Mouse (Mus musculus): Measurements from ENCODE around the gene Gria1. TPM values are rescaled to one million over a fixed set of nuclear protein-coding genes. Genes with fewer than 3 reads are reported as not detected.

The Gria1 gene
- polyA plus RNA-seq (2015; fragmentation: Nextera tagmentation; extraction: Ambion mirVana), result 3.3 and 3.9 TPM in 2 replicates

DNA sequence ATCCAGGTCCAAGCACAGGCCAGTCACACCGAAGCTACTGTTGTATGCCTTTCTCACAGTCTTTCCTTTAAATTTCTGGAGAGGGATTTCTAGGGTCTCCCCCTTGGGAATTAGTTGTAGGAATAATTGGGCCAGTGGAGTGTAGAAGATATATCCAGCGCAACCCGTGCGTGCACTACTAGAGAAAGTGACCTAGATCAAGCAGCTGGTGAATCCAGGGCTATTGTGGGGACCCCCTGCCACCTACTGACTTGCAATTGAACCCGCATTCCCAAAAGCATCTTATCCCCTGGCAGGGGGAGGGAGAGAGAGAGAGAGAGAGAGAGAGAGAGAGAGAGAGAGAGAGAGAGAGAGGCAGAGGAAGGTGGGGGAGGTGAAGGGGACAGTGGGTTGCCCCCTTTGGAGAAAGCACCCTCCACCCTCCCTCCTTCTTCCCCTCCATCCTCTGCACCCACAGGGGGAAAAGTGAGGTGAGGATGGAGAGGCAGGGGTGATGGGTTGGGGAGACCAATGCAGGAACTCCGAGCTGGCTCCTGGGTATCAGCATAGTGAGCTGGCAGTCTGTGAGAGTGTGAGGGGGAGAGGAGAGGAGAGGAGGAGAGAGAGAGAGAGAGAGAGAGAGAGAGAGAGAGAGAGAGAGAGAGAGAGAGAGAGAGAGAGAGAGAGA, at the start of gene Gria1:
Gene Gria1, plus strand, starts transcription at position 364 of the 667 bp plus-strand sequence.
- Histone ChIP-seq H3K4me3 (peak within 1 kb of the TSS; percentile 50), H3K9me3 (no peaks in the 10 kb centered on the region), H3K4me2 (peak within 1 kb of the TSS; percentile 71), H3K4me1 (peaks cover 40% of the 10 kb centered on the region), H3K27ac (replicated peaks) (no peak within 1 kb of the TSS), H3K27me3 (replicated peaks) (peaks cover 17% of the 10 kb centered on the region; the same call in 1 of the 2 replicates), H3K36me3 (no peaks in the 10 kb centered on the region), H3K9ac (peak within 1 kb of the TSS; percentile 75)
- 52% methylated on average over 6 of the region's 6 CpGs for WGBS
- ATAC-seq (ENCODE audit: extremely low read depth, insufficient number of reproducible peaks, low FRiP score, low TSS enrichment), result no peak

DNA sequence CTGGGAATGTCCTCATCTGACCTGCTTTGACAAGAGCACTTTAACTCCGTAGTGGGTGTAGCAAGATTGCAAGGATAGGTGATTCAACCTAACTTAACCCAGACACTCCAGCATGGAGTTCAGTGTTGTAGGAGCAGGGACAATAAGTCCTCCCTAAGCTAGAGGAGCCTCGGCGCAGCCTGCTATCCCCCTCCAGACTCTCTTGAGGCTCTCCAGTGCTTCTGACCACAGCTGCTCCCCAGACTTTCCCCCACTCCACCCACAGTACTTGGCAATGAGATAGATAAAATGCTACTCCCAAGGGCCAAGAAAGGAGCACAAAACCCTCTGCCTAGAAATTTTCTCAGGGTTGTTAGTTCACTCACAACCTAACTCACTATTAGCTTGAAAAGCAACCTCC, 49.4 kb upstream of the Gria1 start:
- Histone ChIP-seq H3K4me2 (no peak overlapping the region), H3K36me3 (no peaks in the 10 kb centered on the region), H3K9me3 (0 out of 2 replicates have a peak, but pooled peaks cover 5% of the 10 kb centered on the region), H3K4me1 (no peaks in the 10 kb centered on the region), H3K9ac (no peak overlapping the region), H3K27me3 (replicated peaks) (0 out of 2 replicates have a peak, but pooled peaks cover 5% of the 10 kb centered on the region), H3K4me3 (no peak overlapping the region), H3K27ac (replicated peaks) (no peak overlapping the region)
- 80% methylated on average over 3 of the region's 3 CpGs for WGBS
- ATAC-seq (ENCODE audit: extremely low read depth, insufficient number of reproducible peaks, low FRiP score, low TSS enrichment), result no peak

DNA sequence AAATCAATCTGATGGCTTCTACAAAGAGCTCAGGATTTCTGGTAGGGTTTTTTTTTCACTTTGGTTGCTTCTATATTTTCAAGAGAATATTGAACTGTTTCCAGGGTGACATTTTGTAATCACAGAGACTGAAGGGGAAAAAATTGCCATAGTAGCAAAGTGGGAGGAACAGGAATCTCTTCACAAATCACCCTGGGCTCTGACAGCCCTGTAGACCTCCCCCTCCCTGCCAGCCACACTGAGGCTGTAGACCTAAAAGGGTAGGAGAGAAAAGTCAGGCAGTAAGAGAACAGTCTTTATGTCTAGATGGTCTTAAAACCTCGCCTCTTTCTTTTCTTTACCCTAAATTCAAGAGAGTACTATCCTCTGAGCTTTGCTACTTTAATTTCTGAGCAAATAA, 38.4 kb upstream of the Gria1 start:
- 57% methylated on average over 1 of the region's 1 CpGs for WGBS
- Histone ChIP-seq H3K4me3 (no peak overlapping the region), H3K9me3 (0 out of 2 replicates have a peak, but pooled peaks cover 5% of the 10 kb centered on the region), H3K4me2 (no peak overlapping the region), H3K27me3 (replicated peaks) (no peaks in the 10 kb centered on the region), H3K9ac (no peak overlapping the region), H3K36me3 (no peaks in the 10 kb centered on the region), H3K4me1 (0 out of 2 replicates have a peak, but pooled peaks cover 5% of the 10 kb centered on the region), H3K27ac (replicated peaks) (no peak overlapping the region)
- ATAC-seq (ENCODE audit: extremely low read depth, insufficient number of reproducible peaks, low FRiP score, low TSS enrichment), result no peak

DNA sequence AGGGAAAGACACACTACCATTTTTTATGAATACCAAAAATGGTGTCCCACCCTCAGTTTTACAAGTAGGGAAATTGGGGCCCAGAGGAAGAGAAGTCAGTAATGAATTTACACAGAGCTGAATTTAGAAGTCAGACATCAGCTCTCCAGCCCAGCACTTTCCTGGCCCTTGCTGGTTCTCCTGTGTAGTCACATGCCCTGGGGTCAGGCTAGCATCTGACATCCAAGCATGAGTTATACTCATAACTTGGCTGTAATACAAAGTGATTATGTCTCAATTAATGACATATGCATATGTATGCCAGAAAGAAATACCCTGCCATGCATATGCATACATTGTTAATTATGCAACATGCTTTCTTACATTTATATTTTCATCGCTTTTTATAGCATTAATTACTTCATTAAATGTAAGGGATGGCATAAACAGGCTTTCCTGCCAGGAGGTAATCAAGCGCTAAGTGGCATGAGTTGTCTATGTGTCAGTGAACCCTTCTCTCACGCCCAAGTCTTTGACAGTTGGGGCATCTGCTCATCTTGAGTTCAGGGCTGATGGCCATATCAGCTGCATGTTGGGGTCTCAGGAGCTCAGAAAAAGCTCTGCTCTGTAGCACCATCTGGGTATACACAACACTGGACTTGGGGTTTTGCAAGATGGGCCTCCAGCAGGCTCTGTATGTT, 26.7 kb upstream of the Gria1 start:
- Histone ChIP-seq H3K9me3 (peaks cover 8% of the 10 kb centered on the region), H3K36me3 (no peaks in the 10 kb centered on the region), H3K4me1 (no peaks in the 10 kb centered on the region), H3K4me3 (no peak overlapping the region), H3K27ac (replicated peaks) (no peak overlapping the region), H3K4me2 (no peak overlapping the region), H3K27me3 (replicated peaks) (no peaks in the 10 kb centered on the region), H3K9ac (no peak overlapping the region)
- WGBS, result 84% methylated on average over 3 of the region's 3 CpGs
- ATAC-seq (ENCODE audit: extremely low read depth, insufficient number of reproducible peaks, low FRiP score, low TSS enrichment), result no peak

DNA sequence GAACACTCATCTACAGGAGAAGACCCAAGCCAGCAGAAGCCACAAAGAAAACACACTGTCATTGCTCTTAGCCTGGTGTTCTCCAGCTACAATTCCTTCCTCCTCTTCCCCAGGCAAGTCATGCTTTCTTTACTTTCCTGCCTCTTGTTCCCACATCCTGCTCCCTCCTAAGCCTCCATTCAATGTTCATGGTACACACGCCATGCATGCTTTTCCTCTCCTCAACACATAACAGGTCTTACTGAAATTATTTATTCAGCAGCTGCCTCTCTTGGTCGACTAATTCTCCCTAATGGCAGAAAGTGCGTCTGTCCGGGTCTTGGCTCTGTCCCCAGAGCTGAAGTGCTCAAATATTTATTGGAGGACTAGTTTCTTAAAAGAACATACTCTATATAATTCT, 25.7 kb upstream of the Gria1 start:
- no peaks in the 10 kb centered on the region for H3K9me3 ChIP-seq
- ATAC-seq (ENCODE audit: extremely low read depth, insufficient number of reproducible peaks, low FRiP score, low TSS enrichment), result no peak
- no peaks in the 10 kb centered on the region for H3K4me1 ChIP-seq
- no peak overlapping the region for H3K4me2 ChIP-seq
- no peaks in the 10 kb centered on the region for H3K27me3 ChIP-seq (replicated peaks)
- WGBS, result 62% methylated on average over 4 of the region's 4 CpGs
- no peak overlapping the region for H3K27ac ChIP-seq (replicated peaks)
- no peaks in the 10 kb centered on the region for H3K36me3 ChIP-seq
- H3K9ac ChIP-seq, result no peak overlapping the region
- H3K4me3 ChIP-seq, result no peak overlapping the region

DNA sequence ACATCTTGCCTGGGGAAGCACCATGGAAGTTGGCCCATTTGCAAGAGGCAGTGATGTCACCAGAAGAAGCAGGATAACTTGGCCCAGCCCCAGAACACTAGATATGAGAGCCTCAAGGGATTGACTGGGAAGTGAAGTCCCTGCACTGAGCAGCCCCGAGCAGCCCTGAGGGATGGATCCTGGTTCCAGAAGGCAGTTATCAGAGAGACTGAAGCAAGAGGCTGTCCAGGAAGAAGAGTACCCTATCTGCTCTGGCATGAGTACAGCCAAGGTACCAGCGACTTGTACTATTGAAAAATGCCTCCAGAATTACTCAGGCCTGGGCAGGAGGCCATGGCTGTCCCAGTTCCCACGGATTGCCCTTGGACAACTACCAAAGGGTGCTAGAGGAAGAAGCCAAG, 11.6 kb upstream of the Gria1 start:
- Histone ChIP-seq H3K4me1 (peaks cover 12% of the 10 kb centered on the region), H3K27ac (replicated peaks) (no peak overlapping the region), H3K9me3 (no peaks in the 10 kb centered on the region), H3K27me3 (replicated peaks) (no peaks in the 10 kb centered on the region), H3K9ac (no peak overlapping the region), H3K4me2 (no peak overlapping the region), H3K4me3 (no peak overlapping the region), H3K36me3 (no peaks in the 10 kb centered on the region)
- no peak for ATAC-seq (ENCODE audit: extremely low read depth, insufficient number of reproducible peaks, low FRiP score, low TSS enrichment)
- WGBS, result 36% methylated on average over 3 of the region's 3 CpGs

DNA sequence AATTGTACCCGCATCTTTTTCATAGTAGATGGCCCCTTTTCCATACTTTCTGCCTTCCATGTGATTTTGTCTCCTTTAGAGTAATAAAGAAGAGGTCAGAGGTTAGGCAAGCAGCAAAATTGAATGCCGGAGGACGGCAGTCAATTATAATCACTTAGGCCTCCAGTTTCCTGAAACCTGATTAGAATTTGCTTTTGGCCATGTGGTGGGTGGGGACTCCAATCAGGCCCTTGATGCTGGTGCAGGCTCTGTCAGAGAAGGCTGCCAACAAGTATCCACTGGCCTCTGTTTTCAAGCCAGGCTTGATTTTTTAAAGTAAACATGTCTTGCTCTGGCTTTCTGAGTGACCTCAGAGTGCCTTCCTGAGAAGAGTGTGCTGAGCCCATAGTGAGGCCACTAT, 6.6 kb upstream of the Gria1 start:
- Histone ChIP-seq H3K4me2 (no peak overlapping the region), H3K4me1 (peaks cover 51% of the 10 kb centered on the region), H3K4me3 (no peak overlapping the region), H3K9me3 (no peaks in the 10 kb centered on the region), H3K27me3 (replicated peaks) (no peaks in the 10 kb centered on the region), H3K9ac (no peak overlapping the region), H3K27ac (replicated peaks) (peak overlapping the region; percentile 50; the same call in 1 of the 2 replicates), H3K36me3 (no peaks in the 10 kb centered on the region)
- ATAC-seq (ENCODE audit: extremely low read depth, insufficient number of reproducible peaks, low FRiP score, low TSS enrichment), result no peak
- 49% methylated on average over 3 of the region's 3 CpGs for WGBS

DNA sequence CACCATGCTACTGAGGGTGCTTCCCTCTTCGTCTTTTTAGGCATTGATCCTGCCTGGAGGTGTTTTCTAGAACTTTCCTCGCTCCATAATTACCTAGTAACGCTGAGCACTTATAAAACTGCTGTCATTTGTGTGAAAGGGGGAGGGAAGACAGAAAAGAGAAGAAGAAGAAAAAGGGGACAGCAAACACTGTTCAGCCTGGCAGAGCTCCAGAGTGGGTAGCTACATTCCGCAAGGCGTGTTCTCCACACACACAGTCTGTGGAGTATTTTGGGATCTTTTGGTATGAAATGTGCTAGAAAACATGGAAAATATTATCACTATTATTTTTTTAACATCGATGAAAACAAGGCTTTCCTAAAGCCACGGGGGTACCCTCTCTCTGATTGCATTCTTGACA, 5.8 kb upstream of the Gria1 start:
- Histone ChIP-seq H3K9ac (no peak overlapping the region), H3K4me3 (no peak overlapping the region), H3K4me2 (no peak overlapping the region), H3K27me3 (replicated peaks) (0 out of 2 replicates have a peak, but pooled peaks cover 3% of the 10 kb centered on the region), H3K27ac (replicated peaks) (peak overlapping the region; percentile 50; the same call in 1 of the 2 replicates), H3K36me3 (no peaks in the 10 kb centered on the region), H3K9me3 (no peaks in the 10 kb centered on the region), H3K4me1 (peaks cover 47% of the 10 kb centered on the region)
- WGBS, result 58% methylated on average over 7 of the region's 7 CpGs
- no peak for ATAC-seq (ENCODE audit: extremely low read depth, insufficient number of reproducible peaks, low FRiP score, low TSS enrichment)

DNA sequence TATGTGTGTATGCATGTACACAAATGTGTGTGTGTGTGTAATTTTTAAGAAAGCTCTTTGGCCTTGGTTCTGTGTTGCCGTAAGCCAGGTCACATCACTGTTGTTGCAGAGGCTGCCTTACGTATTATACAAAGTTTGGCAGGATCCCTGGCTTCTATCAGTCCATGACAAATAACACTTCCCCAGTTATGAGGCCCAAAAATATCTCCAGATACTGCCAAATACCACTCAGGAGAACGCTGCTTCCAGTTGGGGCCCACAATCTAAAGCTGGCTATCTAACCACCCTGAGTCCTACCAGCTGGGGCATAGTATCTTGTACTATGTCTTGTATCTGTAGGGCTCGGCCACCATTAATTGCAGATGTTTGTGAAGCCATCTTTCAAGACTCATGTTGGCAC, 3.4 kb upstream of the Gria1 start:
- Histone ChIP-seq H3K4me2 (peak overlapping the region; percentile 29; the same call in 1 of the 2 replicates), H3K27me3 (replicated peaks) (peaks cover 17% of the 10 kb centered on the region; the same call in 1 of the 2 replicates), H3K9me3 (no peaks in the 10 kb centered on the region), H3K4me1 (peaks cover 58% of the 10 kb centered on the region), H3K36me3 (no peaks in the 10 kb centered on the region), H3K9ac (no peak overlapping the region), H3K27ac (replicated peaks) (peak overlapping the region; percentile 66), H3K4me3 (no peak overlapping the region)
- WGBS, result 28% methylated on average over 4 of the region's 4 CpGs
- no peak for ATAC-seq (ENCODE audit: extremely low read depth, insufficient number of reproducible peaks, low FRiP score, low TSS enrichment)

DNA sequence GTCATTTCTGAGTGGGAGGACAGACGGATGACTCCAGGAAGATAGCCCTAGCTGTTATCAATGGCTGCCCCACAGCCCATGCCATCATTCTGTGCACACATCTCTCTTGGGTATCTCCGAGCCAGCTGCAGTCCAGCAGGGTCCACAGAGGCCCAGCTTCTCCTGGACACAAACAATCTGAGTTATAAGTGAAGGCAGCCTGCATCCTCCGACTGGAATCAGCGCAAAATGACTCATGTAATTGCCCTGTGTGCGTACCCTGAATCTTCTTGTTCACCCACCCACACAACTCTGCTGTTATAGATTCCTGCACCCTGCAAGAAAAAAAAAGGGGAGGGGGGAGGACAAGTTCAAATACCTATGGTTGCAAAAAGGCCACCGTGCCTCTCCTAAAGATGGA, 576 bp upstream of the Gria1 start:
- no peak overlapping the region for H3K27ac ChIP-seq (replicated peaks)
- no peak for ATAC-seq (ENCODE audit: extremely low read depth, insufficient number of reproducible peaks, low FRiP score, low TSS enrichment)
- H3K9me3 ChIP-seq, result no peaks in the 10 kb centered on the region
- peaks cover 17% of the 10 kb centered on the region; the same call in 1 of the 2 replicates for H3K27me3 ChIP-seq (replicated peaks)
- H3K9ac ChIP-seq, result no peak overlapping the region
- H3K4me3 ChIP-seq, result no peak overlapping the region
- peaks cover 46% of the 10 kb centered on the region for H3K4me1 ChIP-seq
- 78% methylated on average over 6 of the region's 6 CpGs for WGBS
- H3K4me2 ChIP-seq, result no peak overlapping the region
- H3K36me3 ChIP-seq, result no peaks in the 10 kb centered on the region

DNA sequence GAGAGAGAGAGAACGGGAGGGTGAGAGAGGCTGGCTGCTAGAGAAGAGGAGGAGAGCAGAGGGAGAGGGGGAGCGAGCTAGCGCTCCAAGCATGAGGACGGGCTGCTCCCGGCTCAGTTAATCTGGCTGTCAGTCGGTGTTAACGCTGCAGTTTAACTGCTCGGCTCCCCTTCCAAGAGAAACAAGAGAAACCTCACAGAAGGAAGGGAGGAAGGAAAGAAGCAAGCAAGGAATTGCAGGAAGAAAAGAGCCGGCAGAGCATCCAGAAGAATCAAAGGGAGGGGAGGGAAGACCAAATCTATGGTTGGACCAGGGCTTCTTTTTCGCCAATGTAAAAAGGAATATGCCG, 478 bp downstream of the Gria1 start:
- Histone ChIP-seq H3K4me1 (peaks cover 38% of the 10 kb centered on the region), H3K27me3 (replicated peaks) (peaks cover 17% of the 10 kb centered on the region; the same call in 1 of the 2 replicates), H3K9ac (peak overlapping the region; percentile 75), H3K9me3 (no peaks in the 10 kb centered on the region), H3K4me3 (peak overlapping the region; percentile 50), H3K4me2 (peak overlapping the region; percentile 71), H3K27ac (replicated peaks) (no peak overlapping the region), H3K36me3 (no peaks in the 10 kb centered on the region)
- WGBS, result 5% methylated on average over 11 of the region's 11 CpGs
- ATAC-seq (ENCODE audit: extremely low read depth, insufficient number of reproducible peaks, low FRiP score, low TSS enrichment), result no peak

Measured in heart, embryonic 13.5 days (tissue).